ENCODE assay signal across 8 mouse cellular contexts in the genomic region with DNA sequence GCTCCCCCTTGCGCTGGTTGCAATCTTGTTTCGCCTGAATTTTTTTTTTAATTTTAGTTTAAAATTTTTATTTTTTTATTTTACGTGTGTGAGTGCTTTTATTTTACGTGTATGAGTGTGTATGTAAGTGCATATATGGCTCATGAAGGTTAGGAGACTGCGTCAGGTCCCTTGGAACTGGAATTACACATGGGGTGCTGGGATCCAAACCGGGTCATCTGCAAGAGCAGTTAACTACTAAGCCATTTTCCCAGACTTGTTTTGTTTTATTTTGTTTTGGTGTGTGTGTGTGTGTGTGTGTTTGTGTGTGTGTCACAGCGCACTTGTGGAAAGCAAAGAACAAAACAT. TPM values are rescaled to one million over a fixed set of nuclear protein-coding genes. Genes with fewer than 3 reads are reported as not detected.
DNase-seq lines count a peak whose midpoint lies in the region; ATAC-seq and TF ChIP-seq lines count a peak whose summit lies in the region.

No protein-coding gene starts in this region.

- no peaks in the 10 kb centered on the region for H3K27me3 ChIP-seq in heart, adult 2 months (ENCODE audit: control insufficient read depth, insufficient read depth, low read length)
- H3K27me3 ChIP-seq in C2C12 (ENCODE audit: control insufficient read depth, insufficient read depth, insufficient read length): no peaks in the 10 kb centered on the region
- no peaks in the 10 kb centered on the region for H3K27me3 ChIP-seq in forebrain, embryonic 15.5 days
- H3K27me3 ChIP-seq in liver, embryonic 16.5 days (ENCODE audit: control insufficient read depth, insufficient read depth, low read depth, low read length): no peaks in the 10 kb centered on the region

- peaks cover 3% of the 10 kb centered on the region; the same call in 1 of the 2 replicates for H3K4me1 ChIP-seq in heart, adult 2 months (ENCODE audit: control insufficient read depth, insufficient read depth, low read length)
- H3K4me1 ChIP-seq in forebrain, embryonic 15.5 days: peaks cover 25% of the 10 kb centered on the region
- H3K4me1 ChIP-seq in liver, embryonic 16.5 days (ENCODE audit: control insufficient read depth, low read depth, low read length): peaks cover 37% of the 10 kb centered on the region

- intact Hi-C loops in heart, adult 2 months (cut with DNase I): loop anchor here (5.0 kb wide), 1 partner anchor 63 kb away; no protein-coding TSS in a partner anchor

- no peak for TF ChIP-seq POLR2A in heart, adult 2 months (IDR thresholded peaks at IDR 0.05; ENCODE audit: insufficient read depth, low read depth, low read length)

- H3K9ac ChIP-seq in heart, adult 2 months (ENCODE audit: low read depth, low read length): no peak overlapping the region
- peak overlapping the region; percentile 75 for H3K9ac ChIP-seq in forebrain, embryonic 15.5 days (replicated peaks)
- peak overlapping the region; percentile 89 for H3K9ac ChIP-seq in liver, embryonic 16.5 days (ENCODE audit: low read depth, low read length)

- peak overlapping the region; percentile 42 for H3K4me2 ChIP-seq in forebrain, embryonic 15.5 days (replicated peaks)
- peak overlapping the region; percentile 93 for H3K4me2 ChIP-seq in liver, embryonic 16.5 days (ENCODE audit: low read depth, low read length)

- H3K27ac ChIP-seq in heart, adult 2 months: no peak overlapping the region
- H3K27ac ChIP-seq in forebrain, embryonic 15.5 days (replicated peaks): peak overlapping the region; percentile 71
- H3K27ac ChIP-seq in liver, embryonic 16.5 days (ENCODE audit: low read length): peak overlapping the region; percentile 45

- 27% methylated on average over 7 of the region's 7 CpGs for WGBS in heart, adult 2 months
- WGBS in forebrain, embryonic 15.5 days: 36% methylated on average over 7 of the region's 7 CpGs
- 27% methylated on average over 7 of the region's 7 CpGs for WGBS in liver, embryonic 16.5 days (ENCODE audit: insufficient replicate concordance)

- no peak for DNase-seq in heart, adult 2 months
- DNase-seq in heart, adult 8-10 months (ENCODE audit: low spot score): no peak
- no peak for DNase-seq in adrenal gland, postnatal 36 days
- DNase-seq in layer of hippocampus, postnatal 25 days (ENCODE audit: extremely low spot score in 1 of 2, low spot score in 1 of 2): no peak
- no peak for DNase-seq in cerebellum, adult 9-10 months

- TF ChIP-seq CTCF in heart, adult 2 months (IDR thresholded peaks at IDR 0.05): peak; percentile 19; the same call in 1 of the 2 replicates
- no peak for TF ChIP-seq CTCF in C2C12 (IDR thresholded peaks at IDR 0.05; ENCODE audit: control insufficient read depth, insufficient read depth, insufficient read length)

- no peak for TF ChIP-seq EP300 in heart, adult 2 months (IDR thresholded peaks at IDR 0.05; ENCODE audit: insufficient read depth, low read depth, low read length)

- H3K79me2 ChIP-seq in heart, adult 2 months (replicated peaks; ENCODE audit: control insufficient read depth, insufficient read depth, low read length): no peaks in the 10 kb centered on the region
- H3K79me2 ChIP-seq in C2C12 (ENCODE audit: control insufficient read depth, insufficient read depth): peaks cover 47% of the 10 kb centered on the region

- H3K79me3 ChIP-seq in C2C12 (ENCODE audit: low read depth): peaks cover 43% of the 10 kb centered on the region

- no peaks in the 10 kb centered on the region for H3K9me3 ChIP-seq in forebrain, embryonic 15.5 days
- H3K9me3 ChIP-seq in liver, embryonic 16.5 days (replicated peaks; ENCODE audit: control insufficient read depth, low read length): no peaks in the 10 kb centered on the region

- ATAC-seq in forebrain, embryonic 15.5 days (replicated peaks): peak; percentile 37; the same call in 1 of the 2 replicates
- no peak for ATAC-seq in liver, embryonic 16.5 days (ENCODE audit: low read depth)

- H3ac ChIP-seq in C2C12 (ENCODE audit: control insufficient read depth, insufficient read length, low read depth): peak overlapping the region; percentile 55

- H3K4me3 ChIP-seq in heart, adult 2 months: peak overlapping the region; percentile 87
- H3K4me3 ChIP-seq in C2C12 (ENCODE audit: insufficient read depth, poor library complexity, severe bottlenecking): peak overlapping the region; percentile 95
- H3K4me3 ChIP-seq in forebrain, embryonic 15.5 days: peak overlapping the region; percentile 61
- peak overlapping the region; percentile 93 for H3K4me3 ChIP-seq in liver, embryonic 16.5 days (ENCODE audit: low read depth, low read length)

- no peaks in the 10 kb centered on the region for H3K36me3 ChIP-seq in heart, adult 2 months (ENCODE audit: control insufficient read depth, insufficient read depth, low read length)
- H3K36me3 ChIP-seq in C2C12 (ENCODE audit: control insufficient read depth, insufficient read depth): peaks cover 17% of the 10 kb centered on the region
- no peaks in the 10 kb centered on the region for H3K36me3 ChIP-seq in forebrain, embryonic 15.5 days
- no peaks in the 10 kb centered on the region for H3K36me3 ChIP-seq in liver, embryonic 16.5 days (ENCODE audit: control insufficient read depth, insufficient read depth)

TF ChIP-seq in C2C12, 6 proteins besides CTCF, POLR2A, EP300 and RAD21:
- TF ChIP-seq FOSL1 (IDR thresholded peaks at IDR 0.05; ENCODE audit: insufficient read depth, low read length, poor library complexity, severe bottlenecking) (no peak), CEBPB (IDR thresholded peaks at IDR 0.05; ENCODE audit: low read depth) (no peak), MYOG (IDR thresholded peaks at IDR 0.05; ENCODE audit: control insufficient read depth, extremely low read depth, insufficient read length) (no peak), MYOD1 (IDR thresholded peaks at IDR 0.05; ENCODE audit: control insufficient read depth, insufficient read length, low read depth) (no peak)
TF ChIP-seq in C2C12: peak in this region for 0.

RNA-seq across cellular contexts. Expression of gene Ttll12, which starts 0.4 kb away (rescaled TPM):
- 1 to 10 TPM; 4.5 to 5.5 TPM for total RNA-seq in heart, adult 2 months (2021)
- 9.9 and 10.6 TPM in 2 replicates for polyA plus RNA-seq in heart, adult 2 months (2012; rRNA removed)
- total RNA-seq in heart, adult 8-10 months (2022): 1 to 10 TPM; 5.3 to 6.7 (median 5.9) TPM
- 84.8 TPM for polyA plus RNA-seq in C2C12 (2012; fragmentation: generic; extraction: Trizol)
- polyA plus RNA-seq in forebrain, embryonic 15.5 days (2015; fragmentation: Nextera tagmentation; extraction: Ambion mirVana): 45.0 and 47.2 TPM in 2 replicates
- 31.8 and 33.2 TPM in 2 replicates for polyA plus RNA-seq in liver, embryonic 16.5 days (2015; fragmentation: Nextera tagmentation; extraction: Ambion mirVana)
- 10 to 100 TPM; 33.4 to 41.1 TPM for total RNA-seq in adrenal gland, postnatal 36 days (2021)
- total RNA-seq in layer of hippocampus, postnatal 25 days (2021): 10 to 100 TPM; 13.2 to 13.5 TPM

RNA-seq across cellular contexts. Expression of gene Mcat, which starts 31.8 kb away (rescaled TPM):
- total RNA-seq in heart, adult 2 months (2021): 10 to 100 TPM; 38.7 to 40.8 TPM
- 32.2 and 41.4 TPM in 2 replicates for polyA plus RNA-seq in heart, adult 2 months (2012; rRNA removed)
- total RNA-seq in heart, adult 8-10 months (2022): 10 to 100 TPM; 43.6 to 51.3 (median 46.9) TPM
- 42.4 TPM for polyA plus RNA-seq in C2C12 (2012; fragmentation: generic; extraction: Trizol)
- polyA plus RNA-seq in forebrain, embryonic 15.5 days (2015; fragmentation: Nextera tagmentation; extraction: Ambion mirVana): 36.0 and 38.8 TPM in 2 replicates
- 12.0 and 13.1 TPM in 2 replicates for polyA plus RNA-seq in liver, embryonic 16.5 days (2015; fragmentation: Nextera tagmentation; extraction: Ambion mirVana)
- 10 to 100 TPM; 35.2 to 39.4 TPM for total RNA-seq in adrenal gland, postnatal 36 days (2021)
- total RNA-seq in layer of hippocampus, postnatal 25 days (2021): 10 to 100 TPM; 26.3 to 29.5 TPM

RNA-seq across cellular contexts. Expression of gene Tspo, which starts 31.9 kb away (rescaled TPM):
- total RNA-seq in heart, adult 2 months (2021): 10 to 100 TPM; 61.2 to 61.8 TPM
- polyA plus RNA-seq in heart, adult 2 months (2012; rRNA removed): 101 and 154 TPM in 2 replicates
- total RNA-seq in heart, adult 8-10 months (2022): 10 to 100 TPM; 57.1 to 66.2 (median 60.4) TPM
- polyA plus RNA-seq in C2C12 (2012; fragmentation: generic; extraction: Trizol): 693 TPM
- 10.5 and 11.2 TPM in 2 replicates for polyA plus RNA-seq in forebrain, embryonic 15.5 days (2015; fragmentation: Nextera tagmentation; extraction: Ambion mirVana)
- polyA plus RNA-seq in liver, embryonic 16.5 days (2015; fragmentation: Nextera tagmentation; extraction: Ambion mirVana): 179 and 184 TPM in 2 replicates
- total RNA-seq in adrenal gland, postnatal 36 days (2021): 100 to 1,000 TPM; 495 to 614 TPM
- total RNA-seq in layer of hippocampus, postnatal 25 days (2021): 1 to 10 TPM; 3.5 to 4.6 TPM

Comparison
In these comparisons a context has a peak if more than half of its experiments do, and no peak if none do; other contexts are left out.
1. RNA of gene Tspo, which starts 31.9 kb away (total RNA-seq): 495 to 614 TPM in adrenal gland, postnatal 36 days, 61.2 to 61.8 TPM in heart, adult 2 months and 57.1 to 66.2 TPM in heart, adult 8-10 months; 3.5 to 4.6 TPM in layer of hippocampus, postnatal 25 days; every median in the first group is over 10 times any median in the second.
2. Peak in every context shown above with its lines, with median percentiles within 50 percentile points of each other: H3K4me3 ChIP-seq.